Mouse (Mus musculus): Measurements from ENCODE around the gene Zc3h7b.

DNA sequence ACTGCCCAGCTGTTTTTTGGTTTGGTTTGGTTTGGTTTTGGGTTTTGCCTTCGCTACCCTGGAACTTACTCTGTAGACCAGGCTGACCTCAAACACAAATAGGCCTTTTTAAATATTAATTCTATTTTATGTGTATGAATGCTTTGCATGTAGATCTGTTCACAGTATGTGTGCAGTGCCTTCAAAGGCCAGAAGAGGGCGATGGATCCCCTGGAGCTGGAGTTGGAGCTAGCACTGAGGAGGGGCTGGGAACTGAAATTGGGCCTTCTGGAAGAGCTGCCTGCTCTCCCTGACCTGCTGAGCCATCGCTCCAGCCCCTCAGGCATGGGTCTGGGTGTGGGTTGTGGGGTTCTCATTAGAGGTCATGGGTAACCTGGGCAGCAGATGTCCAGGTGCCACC is 17.1 kb downstream of the Zc3h7b start:
- TF ChIP-seq HCFC1 (IDR thresholded peaks at IDR 0.05; ENCODE audit: borderline replicate concordance, insufficient read depth, low read length) (no peak), ZC3H11A (IDR thresholded peaks at IDR 0.05; ENCODE audit: borderline replicate concordance, low read depth, low read length) (no peak)
